Mouse (Mus musculus): Measurements from ENCODE around the gene Urb1.

Gene Urb1

DNA sequence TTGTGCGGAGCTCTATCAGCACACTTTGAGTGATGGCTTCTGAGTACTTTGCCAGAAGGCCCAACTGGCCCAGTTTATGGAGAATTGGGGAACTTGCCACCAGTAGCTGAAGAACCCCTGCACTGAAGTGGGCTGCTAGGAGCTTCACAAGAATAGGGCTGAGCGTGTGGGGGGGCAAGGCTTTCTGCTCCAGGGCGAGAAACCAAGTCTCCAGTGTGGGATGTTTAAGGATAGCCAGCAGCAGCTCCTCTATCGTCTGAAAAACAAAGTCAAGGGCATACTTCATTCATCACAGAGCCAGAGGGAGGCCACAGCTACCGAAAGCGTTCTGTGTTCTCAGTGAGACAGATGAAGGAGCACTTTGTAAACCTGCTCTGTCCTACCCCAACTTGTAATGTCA lies 35.6 kb downstream of the Urb1 start:
- DNase-seq (ENCODE audit: low read depth in 2 of 2, low spot score in 2 of 2): no peak

DNA sequence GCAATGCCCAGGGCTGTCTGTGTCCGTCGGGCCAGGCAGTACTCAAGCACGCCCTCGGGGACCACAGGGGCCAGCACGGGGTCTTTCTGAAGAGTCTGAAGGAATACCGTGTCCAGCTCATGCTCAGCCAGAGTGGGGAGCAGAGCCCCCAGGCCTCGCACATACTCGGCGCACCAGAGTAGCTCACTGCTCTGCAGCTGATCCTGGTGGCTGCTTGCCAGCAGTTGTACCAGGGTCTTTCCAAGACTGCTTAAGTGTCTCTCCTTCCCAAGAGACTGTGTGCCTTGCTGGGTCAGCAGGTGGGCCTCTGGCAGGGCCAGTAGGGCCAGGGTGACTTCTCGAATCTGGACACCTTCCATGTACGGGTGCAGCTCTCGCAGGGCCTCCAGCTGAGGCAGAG lies 36.0 kb downstream of the Urb1 start:
- no peak for DNase-seq (ENCODE audit: low read depth in 2 of 2, low spot score in 2 of 2)

DNA sequence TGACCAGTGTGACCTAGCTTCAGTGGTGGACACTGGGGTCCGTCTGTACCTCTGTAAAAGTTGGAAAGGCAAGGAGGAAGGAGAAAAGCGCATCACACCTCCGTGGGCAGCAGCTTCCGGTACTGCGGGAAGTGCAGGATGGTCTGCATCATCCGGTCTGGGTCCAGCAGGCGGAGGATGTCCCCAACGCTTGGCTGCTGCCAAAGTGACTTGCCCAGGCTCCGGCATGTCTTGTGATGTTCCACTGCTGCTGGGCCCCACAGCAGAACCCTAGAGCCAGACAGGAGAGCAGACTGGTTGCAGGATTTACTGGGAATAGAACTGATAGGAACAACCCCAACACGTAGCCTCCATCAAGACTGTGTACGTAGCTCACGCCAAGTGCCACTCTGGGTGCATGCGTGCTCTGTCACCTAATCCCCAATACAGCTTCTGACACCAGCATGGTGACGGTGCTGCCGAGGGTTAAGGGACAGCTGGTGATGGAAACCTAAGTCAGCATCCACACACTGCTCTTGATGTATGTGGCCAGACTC lies 43.2 kb downstream of the Urb1 start:
- no peak for DNase-seq (ENCODE audit: low read depth in 2 of 2, low spot score in 2 of 2)

DNA sequence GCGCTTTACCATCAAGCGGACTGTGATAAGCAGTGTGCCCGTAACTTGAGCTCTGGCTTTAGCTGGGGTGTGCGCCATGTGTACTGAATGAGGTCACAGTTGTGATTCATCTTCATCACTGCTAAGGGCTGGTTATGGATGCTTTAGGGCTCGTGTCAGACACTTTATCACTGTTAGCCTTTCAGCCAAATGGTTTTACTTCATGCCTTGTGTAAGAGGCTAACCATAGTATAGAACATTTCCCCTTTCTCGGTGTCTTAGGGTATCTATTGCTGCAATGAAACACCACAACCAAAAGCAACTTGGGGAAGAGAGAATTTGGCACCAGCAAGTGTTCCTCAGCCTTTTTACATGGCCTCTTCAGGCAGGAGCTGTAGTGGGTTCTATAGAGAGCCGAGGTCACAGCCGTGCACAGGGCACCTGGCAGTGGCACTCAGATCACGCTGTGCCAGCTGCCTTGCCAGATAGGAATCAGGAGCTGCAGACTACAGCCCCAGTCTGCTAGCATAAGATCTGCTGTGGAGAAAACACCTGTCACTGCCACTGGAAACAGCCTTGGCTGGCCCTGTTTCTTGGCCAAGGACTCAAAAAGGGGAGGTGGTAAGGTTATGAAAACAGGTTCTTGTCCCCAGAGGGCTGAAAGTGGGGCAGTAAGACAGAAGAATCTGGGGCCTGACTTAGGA lies 44.9 kb downstream of the Urb1 start:
- no peak for DNase-seq (ENCODE audit: low read depth in 2 of 2, low spot score in 2 of 2)

DNA sequence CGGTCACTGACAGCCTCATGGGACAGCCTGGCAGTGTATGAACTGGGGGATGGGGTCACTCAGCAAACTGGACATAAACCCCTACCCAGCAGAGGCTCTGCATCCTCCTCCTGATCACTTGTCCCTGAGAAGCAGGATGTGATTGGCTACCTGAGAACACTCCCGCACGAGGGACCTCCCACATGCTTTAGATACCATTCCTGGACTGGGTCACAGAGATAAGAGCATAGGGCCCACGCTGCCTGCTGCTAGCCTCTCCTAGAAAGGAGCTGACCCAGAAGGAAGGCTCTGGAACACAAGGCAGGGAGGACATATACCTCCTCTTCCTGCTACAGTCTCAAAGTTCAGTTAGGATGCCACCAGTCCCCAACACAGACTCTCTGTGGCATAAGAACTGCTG lies 49.7 kb downstream of the Urb1 start:
- no peak for DNase-seq (ENCODE audit: low read depth in 2 of 2, low spot score in 2 of 2)

DNA sequence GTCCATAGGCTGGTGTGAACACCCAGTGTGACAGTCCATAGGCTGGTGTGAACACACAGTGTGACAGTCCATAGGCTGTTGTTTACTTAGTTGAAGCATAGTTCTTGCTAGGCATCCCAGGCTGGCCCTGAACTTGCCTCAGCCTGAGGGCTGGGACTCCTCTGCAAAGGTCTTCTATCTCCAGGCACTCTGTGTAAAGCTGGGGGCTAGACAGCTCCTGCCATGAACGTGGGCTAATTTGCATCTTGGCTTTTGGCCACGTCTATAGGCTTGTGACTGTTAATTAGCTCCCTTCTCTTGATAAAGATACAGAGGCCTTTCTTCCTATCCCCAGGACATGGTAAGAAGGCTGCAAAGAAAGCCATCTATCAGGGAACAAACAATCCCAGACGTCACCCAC lies 50.9 kb downstream of the Urb1 start:
- no peak for DNase-seq (ENCODE audit: low read depth in 2 of 2, low spot score in 2 of 2)

DNA sequence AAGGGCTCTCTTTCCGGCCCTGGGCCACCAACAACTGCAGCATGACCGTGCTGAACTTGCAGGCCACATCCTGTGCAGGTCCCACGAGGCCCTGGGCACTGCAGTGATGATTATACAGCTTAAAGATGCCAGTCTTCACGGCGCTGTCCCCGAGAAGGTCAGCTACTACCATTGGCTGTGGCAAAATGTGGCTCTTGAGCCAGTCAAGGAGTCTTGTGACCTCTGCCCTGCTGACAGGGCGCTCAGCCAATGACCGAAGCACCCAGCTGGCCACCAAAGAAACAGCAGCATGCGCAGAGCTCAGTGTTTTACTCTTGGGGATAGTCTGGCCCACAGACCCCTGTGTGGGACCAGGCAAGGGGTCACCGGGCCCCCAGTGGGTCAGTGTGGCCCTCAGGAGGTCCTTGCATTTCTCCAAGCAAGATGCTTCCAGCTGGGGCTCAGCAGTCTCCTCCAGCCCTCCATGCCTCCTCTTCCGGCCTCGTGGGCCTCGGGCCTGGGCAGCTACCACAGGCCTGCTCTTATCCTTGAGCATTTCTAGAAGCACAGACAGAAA lies 56.7 kb downstream of the Urb1 start:
- no peak for DNase-seq (ENCODE audit: low read depth in 2 of 2, low spot score in 2 of 2)

DNA sequence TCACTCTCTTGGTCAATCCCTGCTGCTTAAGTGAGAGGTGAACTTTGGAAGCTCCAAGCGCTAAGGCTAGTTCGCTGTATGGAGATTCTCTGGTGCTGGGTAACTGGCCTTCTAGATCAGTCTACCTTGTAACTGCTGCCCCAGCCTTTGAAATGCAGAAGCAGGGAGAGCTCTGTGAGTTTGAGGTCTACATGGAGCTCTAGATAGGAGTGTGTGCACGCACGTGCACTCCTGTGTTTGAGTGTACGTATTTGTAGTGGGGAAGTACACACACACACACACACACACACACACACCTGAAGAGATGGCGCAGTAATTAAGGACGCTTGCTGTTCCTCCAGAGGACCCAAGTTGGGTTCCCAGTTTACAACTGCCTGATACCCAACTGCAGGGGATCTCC lies 62.0 kb downstream of the Urb1 start:
- DNase-seq (ENCODE audit: low read depth in 2 of 2, low spot score in 2 of 2): no peak

DNA sequence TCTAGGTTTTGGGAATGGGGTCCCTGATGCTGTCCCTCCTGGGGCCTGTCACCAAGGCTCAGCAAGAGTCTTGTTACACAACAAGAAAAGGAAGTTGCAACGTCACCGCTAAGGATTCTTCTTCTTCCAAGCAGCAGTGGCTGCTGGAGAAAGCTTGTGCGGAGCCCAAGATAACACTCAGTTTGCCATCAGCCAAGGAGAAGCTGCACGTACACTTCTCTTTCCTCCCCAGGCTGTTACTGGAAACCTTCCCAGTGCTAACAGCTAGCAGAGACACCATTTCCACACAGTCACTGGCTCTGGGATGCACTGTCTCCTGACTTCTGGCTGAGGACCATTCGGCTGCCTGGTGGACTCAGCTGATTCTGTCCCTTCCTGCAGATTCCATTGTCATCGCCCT lies 63.1 kb downstream of the Urb1 start:
- no peak for DNase-seq (ENCODE audit: low read depth in 2 of 2, low spot score in 2 of 2)

DNA sequence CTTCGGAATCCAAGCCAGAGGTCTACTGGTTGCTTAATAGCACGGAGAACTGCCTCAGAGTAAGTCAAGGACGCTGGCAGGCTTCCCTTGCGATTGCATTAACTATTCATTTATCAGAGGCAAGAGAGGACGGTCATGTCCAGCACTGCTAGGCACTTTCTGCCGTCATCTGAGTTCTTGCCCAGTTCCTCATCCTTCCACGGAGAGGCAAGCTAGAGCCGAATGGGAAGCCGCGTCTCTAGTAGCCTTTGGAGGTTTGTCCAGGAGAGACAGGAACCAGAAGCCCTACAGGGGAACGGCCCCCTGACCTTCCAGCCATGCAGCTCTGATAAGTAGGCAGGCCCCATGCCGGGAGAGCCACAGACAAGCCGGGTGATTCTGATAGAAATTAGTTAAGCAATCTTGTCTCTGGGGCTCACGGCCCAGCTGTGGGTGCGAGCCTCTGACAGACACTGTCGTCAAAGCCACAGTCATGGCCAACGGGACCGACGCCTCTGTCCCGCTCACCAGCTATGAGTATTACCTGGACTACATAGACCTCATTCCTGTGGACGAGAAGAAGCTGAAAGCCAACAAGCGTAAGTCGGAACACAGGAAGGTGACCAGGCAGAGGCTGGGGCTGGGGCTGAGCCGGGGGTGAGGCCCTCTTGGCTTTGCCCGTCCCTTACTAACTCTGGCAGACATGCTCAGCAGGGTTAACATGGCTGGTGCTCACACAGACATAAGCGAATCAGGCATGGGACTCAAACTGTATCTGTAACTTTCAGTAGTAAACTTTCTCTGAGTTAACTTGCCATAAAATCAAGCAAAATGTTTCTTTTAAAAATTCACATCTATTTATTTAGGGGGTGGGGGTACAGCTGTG lies 71.9 kb downstream of the Urb1 start, which contains the start of gene Mrap:
Gene Mrap, plus strand, starts transcription at position 116 of the 865 bp plus-strand sequence.
- no peak for DNase-seq (ENCODE audit: low read depth in 2 of 2, low spot score in 2 of 2)

DNA sequence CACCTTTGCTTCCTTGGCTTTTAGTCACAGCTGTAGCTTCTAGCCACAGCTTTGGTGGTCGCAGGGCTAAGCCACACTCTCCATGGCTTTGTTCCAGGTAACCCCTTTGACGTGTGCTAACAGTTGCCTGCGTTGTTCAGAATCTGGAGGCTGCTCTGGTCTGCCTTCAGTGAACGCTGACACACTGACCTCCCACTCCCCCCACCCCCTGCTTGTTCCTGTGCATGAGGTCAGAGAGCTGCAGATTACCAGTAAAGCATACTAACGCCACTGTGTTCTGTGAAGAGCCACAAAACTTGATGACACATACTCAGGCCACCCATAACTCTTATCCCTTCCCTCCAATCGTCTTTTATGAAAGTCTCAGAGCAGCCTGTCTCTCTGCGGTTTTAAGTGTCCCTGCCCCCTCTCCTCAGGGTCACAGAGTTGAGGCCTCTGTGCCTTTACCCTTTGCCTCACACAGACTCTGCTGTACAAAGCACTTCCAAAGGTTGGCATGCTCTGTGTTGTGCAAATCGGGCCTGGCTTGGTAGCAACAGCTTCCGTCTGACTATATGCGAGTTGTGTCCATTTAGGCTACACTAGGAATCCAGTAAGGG lies 73.4 kb downstream of the Urb1 start:
- DNase-seq (ENCODE audit: low read depth in 2 of 2, low spot score in 2 of 2): no peak

DNA sequence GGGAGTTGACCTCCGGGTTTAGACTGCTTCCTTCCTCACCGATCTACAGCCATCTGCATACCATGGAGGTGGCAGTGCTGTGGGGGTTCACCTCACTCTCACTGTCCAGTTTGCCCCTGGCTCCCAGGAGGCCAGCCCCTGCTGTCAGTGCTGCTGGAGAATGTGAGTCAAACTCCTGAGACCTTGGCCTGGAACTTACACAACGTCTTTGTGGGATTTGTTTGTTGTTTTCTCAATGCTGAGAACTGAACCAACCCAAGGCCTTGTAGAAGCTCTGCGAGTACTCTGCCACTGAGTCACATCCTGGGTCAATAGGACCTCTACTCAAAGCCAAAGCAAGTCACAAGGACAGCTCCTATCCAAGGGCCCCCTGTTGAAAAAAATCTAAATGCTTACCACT lies 74.6 kb downstream of the Urb1 start:
- no peak for DNase-seq (ENCODE audit: low read depth in 2 of 2, low spot score in 2 of 2)

DNA sequence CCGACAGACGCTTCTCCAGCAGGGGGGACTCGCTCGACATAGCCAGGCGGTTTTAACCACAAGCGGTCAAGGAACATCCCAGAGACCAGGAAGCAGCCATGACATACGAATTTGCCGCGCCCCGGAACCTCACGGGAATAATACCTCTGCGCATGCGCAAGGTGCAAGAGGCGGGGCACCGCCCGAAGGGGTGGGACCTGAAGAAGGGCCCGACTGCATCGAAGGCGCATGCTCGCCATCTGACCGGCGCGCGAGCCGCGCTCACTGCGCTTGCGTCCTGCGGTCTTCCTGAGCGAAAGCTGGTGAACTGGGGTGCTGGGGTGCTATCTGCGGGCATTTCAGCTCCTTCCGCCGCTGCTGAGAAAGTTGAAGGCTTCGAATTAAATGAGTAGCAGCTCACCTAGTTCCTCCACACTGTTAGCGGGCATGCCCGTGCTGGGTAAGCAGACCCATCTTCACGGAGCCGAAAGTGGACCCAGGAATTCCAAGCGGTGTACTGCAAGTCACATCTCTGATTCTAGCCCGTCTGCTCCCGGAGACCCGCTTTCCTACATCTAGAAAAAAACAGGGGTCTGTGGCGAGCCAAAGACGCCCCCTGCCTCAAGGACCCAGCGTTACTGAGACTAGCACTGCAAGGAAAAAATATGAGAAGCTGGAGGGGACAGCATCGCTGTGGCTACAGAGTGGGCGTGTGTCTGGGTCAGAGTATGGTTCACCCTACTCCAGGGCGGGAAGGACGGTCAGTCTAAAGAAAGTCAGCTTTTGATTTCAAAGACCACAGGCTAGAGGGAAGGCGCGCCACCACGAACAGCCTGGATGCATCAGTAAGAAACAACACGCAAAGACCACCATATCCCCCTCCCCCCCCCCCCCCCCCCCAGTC lies 82.7 kb downstream of the Urb1 start, which contains the start of gene Mis18a:
Gene Mis18a, minus strand, starts transcription at position 172 of the 883 bp plus-strand sequence.
- DNase-seq (ENCODE audit: low read depth in 2 of 2, low spot score in 2 of 2): peak; percentile 91

DNA sequence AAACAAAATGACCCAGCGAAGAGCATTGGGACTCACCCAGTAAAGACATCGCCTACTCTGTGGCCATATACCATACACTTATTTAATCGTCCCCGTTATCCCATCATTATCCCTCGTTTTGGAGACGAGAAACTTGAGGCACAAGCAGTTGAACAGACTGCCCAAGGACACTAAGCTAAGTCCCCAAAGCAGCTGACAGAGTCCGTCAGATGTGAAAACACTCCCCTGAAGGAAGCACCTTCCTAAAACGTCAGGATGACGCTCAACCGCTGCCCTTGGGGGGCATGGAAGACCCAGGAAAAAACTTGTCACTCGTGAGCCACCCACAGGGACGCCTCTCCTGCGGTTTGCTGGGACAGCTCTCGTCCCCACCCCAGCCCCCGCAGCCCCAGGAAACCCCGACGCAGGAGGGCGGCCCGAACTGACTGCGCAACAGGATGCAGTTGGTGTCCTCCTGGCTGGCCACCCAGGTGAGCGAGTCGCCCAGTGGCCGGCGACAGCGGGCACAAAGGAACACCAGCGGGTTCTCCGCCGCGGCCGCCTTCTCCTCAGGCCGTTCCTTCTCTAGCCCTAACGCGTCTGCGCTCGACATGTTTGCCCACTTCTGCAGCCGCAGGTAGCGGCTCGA lies 83.5 kb downstream of the Urb1 start:
- no peak for DNase-seq (ENCODE audit: low read depth in 2 of 2, low spot score in 2 of 2)

DNA sequence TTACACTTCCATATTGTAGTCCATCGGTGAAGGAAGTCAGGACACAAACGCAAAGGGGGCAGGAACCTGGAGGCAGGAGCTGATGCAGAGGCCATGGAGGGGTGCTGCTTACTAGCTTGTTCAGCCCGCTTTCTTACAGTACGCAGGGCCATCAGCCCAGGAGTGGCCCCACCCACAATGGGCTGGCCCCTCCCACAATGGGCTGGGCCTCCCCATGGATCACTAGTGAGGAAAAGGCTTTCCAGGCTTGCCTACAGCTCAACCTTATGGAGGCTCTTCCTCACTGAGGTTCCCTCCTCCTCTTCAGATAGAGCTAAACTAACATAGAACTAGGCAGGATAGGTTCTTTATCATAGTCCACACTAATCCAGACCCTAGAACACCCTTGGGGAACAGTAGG lies 86.2 kb downstream of the Urb1 start:
- no peak for DNase-seq (ENCODE audit: low read depth in 2 of 2, low spot score in 2 of 2)

DNA sequence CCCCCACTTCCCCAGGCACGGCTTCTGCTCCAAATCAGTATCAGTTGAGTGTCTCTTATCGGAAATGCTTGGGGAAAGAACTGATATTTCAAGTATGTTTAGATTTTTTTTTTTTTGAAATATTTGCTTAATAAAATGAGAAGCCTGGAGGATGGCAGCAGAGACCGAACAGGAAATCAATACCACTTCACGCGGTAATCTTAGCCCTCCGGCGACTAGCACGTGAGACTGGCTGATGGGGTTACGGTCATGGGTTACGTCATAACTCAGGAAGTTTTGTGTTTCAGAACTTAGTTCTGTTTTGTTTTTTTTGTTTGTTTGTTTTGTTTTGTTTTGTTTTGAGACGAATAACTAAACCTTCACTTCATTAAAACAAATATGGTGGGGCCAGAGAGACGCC lies 99.9 kb downstream of the Urb1 start:
- DNase-seq (ENCODE audit: low read depth in 2 of 2, low spot score in 2 of 2): no peak

DNA sequence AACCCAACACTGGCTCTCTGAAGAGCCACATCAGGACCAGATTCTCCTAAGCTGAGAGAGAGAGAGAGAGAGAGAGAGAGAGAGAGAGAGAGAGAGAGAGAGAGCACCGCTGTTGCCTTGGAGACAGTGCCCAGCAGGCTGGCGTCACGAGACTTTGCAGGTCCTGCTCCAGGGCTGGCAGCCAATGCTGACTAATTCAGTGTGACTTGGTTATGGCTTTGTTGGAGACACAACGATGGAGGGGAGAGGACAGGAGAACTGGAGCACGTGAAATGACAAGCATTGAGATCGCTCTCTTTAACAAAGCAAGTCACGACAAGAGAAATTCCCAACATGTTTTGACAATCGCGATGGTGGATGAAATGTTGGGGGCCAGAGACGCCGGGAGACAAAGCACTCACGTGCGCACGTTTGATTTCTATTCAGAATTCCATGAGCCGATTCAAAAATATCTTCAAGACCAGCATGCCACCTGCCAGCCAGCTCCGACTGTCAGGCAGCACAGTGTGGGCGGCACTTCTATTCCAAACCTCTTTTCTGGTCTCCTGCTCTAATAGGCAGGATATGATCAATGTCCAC lies 100.4 kb downstream of the Urb1 start:
- DNase-seq (ENCODE audit: low read depth in 2 of 2, low spot score in 2 of 2): no peak

DNA sequence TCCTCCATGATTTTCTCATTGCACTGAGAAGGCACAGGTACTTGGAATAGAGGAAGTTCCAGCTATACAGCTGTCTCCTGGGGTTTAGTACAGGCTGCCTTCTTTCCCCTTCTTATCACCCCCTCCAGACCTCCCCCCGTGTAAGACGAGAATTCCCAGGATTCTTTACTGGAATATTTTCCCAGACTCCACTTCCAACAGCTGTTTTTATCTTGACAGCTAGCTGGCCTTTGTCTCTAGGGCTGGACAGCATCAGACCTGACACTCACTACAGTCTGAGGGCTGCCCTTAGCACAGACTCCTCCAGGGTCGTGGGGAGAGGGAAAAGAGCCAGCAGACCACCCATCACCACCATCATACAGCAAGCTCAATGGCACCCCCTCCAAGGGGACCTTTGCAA lies 103.9 kb downstream of the Urb1 start:
- no peak for DNase-seq (ENCODE audit: low read depth in 2 of 2, low spot score in 2 of 2)

DNA sequence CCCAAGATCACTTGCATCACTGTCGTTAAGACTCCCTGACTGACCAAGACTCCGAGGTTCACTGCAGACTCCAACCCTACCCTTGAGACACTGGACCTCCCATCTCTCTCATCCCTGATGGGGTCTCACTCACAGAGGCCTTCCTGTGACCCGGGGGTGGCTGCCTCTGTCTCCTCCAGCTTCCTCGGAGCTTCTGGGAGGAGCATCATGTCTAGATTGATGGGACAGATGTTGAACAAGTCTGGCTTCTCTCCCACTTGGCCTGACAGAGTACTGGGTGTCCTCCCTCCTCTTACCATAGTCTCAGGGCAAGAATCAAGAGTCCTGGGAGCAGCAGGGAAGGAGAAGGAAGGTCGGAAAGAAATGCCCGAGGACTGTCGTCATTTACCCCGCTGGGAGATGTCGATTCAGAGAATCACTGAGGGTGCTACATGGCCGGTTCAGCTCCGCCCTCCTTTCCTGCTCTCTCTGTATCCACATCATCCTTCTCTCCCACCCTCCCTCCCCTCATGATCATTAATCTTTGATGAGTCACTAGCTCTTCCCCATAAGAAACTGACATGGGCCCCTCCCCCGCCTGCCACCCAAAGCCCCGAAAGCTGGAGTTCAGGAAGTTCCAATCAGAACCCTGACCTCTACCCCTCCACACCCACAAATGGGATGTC lies 105.9 kb downstream of the Urb1 start:
- DNase-seq (ENCODE audit: low read depth in 2 of 2, low spot score in 2 of 2): no peak

Data from CD8-positive naive resting alpha-beta T cell, adult 2 months (primary cell).